In the genomic region with DNA sequence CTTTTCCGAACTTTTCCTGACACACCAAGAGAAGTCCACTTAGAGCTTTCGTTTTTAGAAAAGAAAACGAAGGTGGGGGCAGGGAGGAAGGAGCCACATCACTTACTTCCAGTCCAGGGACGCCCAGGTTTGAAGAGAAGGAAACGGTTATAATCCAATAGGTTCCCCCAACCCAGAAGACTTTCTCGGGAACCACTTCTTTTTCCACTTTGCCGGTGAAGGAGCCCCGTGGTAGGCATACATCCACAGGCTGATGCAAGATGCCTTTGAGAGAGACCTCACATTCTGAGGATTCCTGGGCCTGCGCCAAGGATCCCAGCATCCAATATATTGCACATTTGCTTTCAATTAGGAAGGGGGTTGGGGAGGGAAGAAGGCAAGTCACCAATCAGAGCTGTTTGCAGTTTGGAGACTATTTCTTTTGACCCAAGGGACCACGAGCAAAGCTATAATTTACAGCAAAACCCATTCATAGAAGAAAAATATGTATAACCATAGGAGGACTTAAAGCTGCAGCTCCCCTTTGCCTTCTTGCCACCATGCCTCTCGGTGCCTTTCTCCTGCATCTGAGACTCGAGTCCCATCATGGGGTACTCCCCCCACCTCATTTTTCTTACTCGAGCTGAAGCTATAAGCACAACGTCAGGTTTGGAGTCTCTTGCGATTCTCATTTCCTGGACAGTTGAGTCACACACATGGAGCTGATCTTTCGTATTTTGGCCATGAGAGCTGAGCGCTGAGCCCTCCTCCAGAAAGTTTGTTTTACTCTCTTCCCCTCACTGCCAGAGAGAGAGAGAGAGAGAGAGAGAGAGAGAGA, we compare ENCODE assay signal across 8 mouse cellular contexts. TPM values are rescaled to one million over a fixed set of nuclear protein-coding genes. Genes with fewer than 3 reads are reported as not detected.
DNase-seq lines count a peak whose midpoint lies in the region; ATAC-seq and TF ChIP-seq lines count a peak whose summit lies in the region.

A gene (minus strand): TSS at position 247 of the 817 bp plus-strand sequence.

- H3K9ac ChIP-seq in forebrain, embryonic 12.5 days: no peak within 1 kb of the TSS
- peak within 1 kb of the TSS; percentile 5; the same call in 1 of the 2 replicates for H3K9ac ChIP-seq in neural tube, embryonic 11.5 days (ENCODE audit: low read length)

- 79% methylated on average over 17 of the region's 17 CpGs for WGBS in forebrain, embryonic 12.5 days
- WGBS in neural tube, embryonic 11.5 days: 58% methylated on average over 17 of the region's 17 CpGs

- peaks cover 16% of the 10 kb centered on the region for H3K4me1 ChIP-seq in E14TG2a.4 (replicated peaks; ENCODE audit: low read depth, low read length)
- H3K4me1 ChIP-seq in forebrain, embryonic 12.5 days: no peaks in the 10 kb centered on the region
- no peaks in the 10 kb centered on the region for H3K4me1 ChIP-seq in neural tube, embryonic 11.5 days (ENCODE audit: control insufficient read depth, insufficient read depth, low read length)

- DNase-seq in brain, adult 2 months (ENCODE audit: low read depth, low spot score): peak; percentile 16
- DNase-seq in heart, postnatal 14 days: peak; percentile 73 to 74
- peak; percentile 84 to 88 for DNase-seq in kidney, postnatal 4 days
- peak; percentile 71 for DNase-seq in neural tube, embryonic 11.5 days (ENCODE audit: low spot score)
- DNase-seq in left cerebral cortex, adult 11 months (ENCODE audit: low spot score): no peak

- intact Hi-C loops in heart, postnatal 14 days (cut with DNase I): loop anchor here (5.0 kb wide), 1 partner anchor 98 kb away; no protein-coding TSS in a partner anchor

- H3K27ac ChIP-seq in forebrain, embryonic 12.5 days: peak within 1 kb of the TSS; percentile 46; the same call in 1 of the 2 replicates
- H3K27ac ChIP-seq in neural tube, embryonic 11.5 days (ENCODE audit: low read depth, low read length): peak within 1 kb of the TSS; percentile 62; the same call in 1 of the 2 replicates

- no peak within 1 kb of the TSS for H3K4me2 ChIP-seq in forebrain, embryonic 12.5 days
- H3K4me2 ChIP-seq in neural tube, embryonic 11.5 days (ENCODE audit: low read depth): peak within 1 kb of the TSS; percentile 35

- ATAC-seq in forebrain, embryonic 12.5 days (ENCODE audit: low FRiP score): no peak
- ATAC-seq in neural tube, embryonic 11.5 days (ENCODE audit: insufficient read depth, low FRiP score, low TSS enrichment): no peak
- ATAC-seq in megakaryocyte, adult 5-6 weeks (ENCODE audit: poor library complexity, severe bottlenecking): no peak

- H3K36me3 ChIP-seq in E14TG2a.4 (ENCODE audit: insufficient read depth, low read length): no peaks in the 10 kb centered on the region
- H3K36me3 ChIP-seq in forebrain, embryonic 12.5 days (replicated peaks): no peaks in the 10 kb centered on the region
- H3K36me3 ChIP-seq in neural tube, embryonic 11.5 days (ENCODE audit: control insufficient read depth, insufficient read depth, low read length): no peaks in the 10 kb centered on the region

- peaks cover 21% of the 10 kb centered on the region for H3K27me3 ChIP-seq in E14TG2a.4 (ENCODE audit: insufficient read depth, low read length)
- H3K27me3 ChIP-seq in forebrain, embryonic 12.5 days: no peaks in the 10 kb centered on the region
- H3K27me3 ChIP-seq in neural tube, embryonic 11.5 days (ENCODE audit: control insufficient read depth, insufficient read depth, low read length): no peaks in the 10 kb centered on the region

- no peaks in the 10 kb centered on the region for H3K9me3 ChIP-seq in E14TG2a.4 (ENCODE audit: low read length)
- no peaks in the 10 kb centered on the region for H3K9me3 ChIP-seq in forebrain, embryonic 12.5 days
- no peaks in the 10 kb centered on the region for H3K9me3 ChIP-seq in neural tube, embryonic 11.5 days (ENCODE audit: control insufficient read depth, low read length)

- peak within 1 kb of the TSS; percentile 10; the same call in 1 of the 2 replicates for H3K4me3 ChIP-seq in E14TG2a.4 (replicated peaks; ENCODE audit: low read length)
- H3K4me3 ChIP-seq in forebrain, embryonic 12.5 days (replicated peaks): peak within 1 kb of the TSS; percentile 20
- peak within 1 kb of the TSS; percentile 31 for H3K4me3 ChIP-seq in neural tube, embryonic 11.5 days (ENCODE audit: low read depth, low read length)

- TF ChIP-seq CTCF in E14TG2a.4 (conservative IDR thresholded peaks at IDR 0.05; ENCODE audit: low read length): no peak

RNA-seq across cellular contexts. Expression of the gene that starts here (rescaled TPM):
- 15.2 and 22.0 TPM in 2 replicates for polyA plus RNA-seq in forebrain, embryonic 12.5 days (2016; fragmentation: Nextera tagmentation; extraction: Ambion mirVana)
- total RNA-seq in heart, postnatal 14 days (2021): 10 to 100 TPM; 25.3 to 26.8 TPM
- 36.0 and 43.6 TPM in 2 replicates for polyA plus RNA-seq in neural tube, embryonic 11.5 days (2014; fragmentation: Nextera tagmentation; extraction: Ambion mirVana)
- total RNA-seq in megakaryocyte, adult 5-6 weeks (2015): not detected in 2 replicates
- total RNA-seq in megakaryocyte, adult 5-6 weeks (2017): 0.15 TPM in 1 of 2 replicates, not detected in the other

Comparison
In these comparisons a context has a peak if more than half of its experiments do, and no peak if none do; other contexts are left out.
1. RNA of the gene that starts here (total RNA-seq): 25.3 to 26.8 TPM in heart, postnatal 14 days; 0.15 TPM in megakaryocyte, adult 5-6 weeks; every median in the first group is over 10 times any median in the second.
2. Peak in every context shown above with its lines, with median percentiles within 50 percentile points of each other: H3K4me3 ChIP-seq.